Mouse (Mus musculus) leukemia stem cell, adult 10-12 weeks (primary cell): ENCODE measurements around the gene Cbfb. TPM values are rescaled to one million over a fixed set of nuclear protein-coding genes. Genes with fewer than 3 reads are reported as not detected.

Experiments
- polyA plus RNA-seq: library from polyadenylated mRNA; stranded (reverse); fragments of >175 nt; gene quantifications from 2 replicates; pipeline ENCODE4 v1.2.3, GENCODE M21; 2012; ENCODE audit warnings: low replicate concordance

Cbfb gene
- polyA plus RNA-seq, result 6.1 and 10.6 TPM in 2 replicates

DNA sequence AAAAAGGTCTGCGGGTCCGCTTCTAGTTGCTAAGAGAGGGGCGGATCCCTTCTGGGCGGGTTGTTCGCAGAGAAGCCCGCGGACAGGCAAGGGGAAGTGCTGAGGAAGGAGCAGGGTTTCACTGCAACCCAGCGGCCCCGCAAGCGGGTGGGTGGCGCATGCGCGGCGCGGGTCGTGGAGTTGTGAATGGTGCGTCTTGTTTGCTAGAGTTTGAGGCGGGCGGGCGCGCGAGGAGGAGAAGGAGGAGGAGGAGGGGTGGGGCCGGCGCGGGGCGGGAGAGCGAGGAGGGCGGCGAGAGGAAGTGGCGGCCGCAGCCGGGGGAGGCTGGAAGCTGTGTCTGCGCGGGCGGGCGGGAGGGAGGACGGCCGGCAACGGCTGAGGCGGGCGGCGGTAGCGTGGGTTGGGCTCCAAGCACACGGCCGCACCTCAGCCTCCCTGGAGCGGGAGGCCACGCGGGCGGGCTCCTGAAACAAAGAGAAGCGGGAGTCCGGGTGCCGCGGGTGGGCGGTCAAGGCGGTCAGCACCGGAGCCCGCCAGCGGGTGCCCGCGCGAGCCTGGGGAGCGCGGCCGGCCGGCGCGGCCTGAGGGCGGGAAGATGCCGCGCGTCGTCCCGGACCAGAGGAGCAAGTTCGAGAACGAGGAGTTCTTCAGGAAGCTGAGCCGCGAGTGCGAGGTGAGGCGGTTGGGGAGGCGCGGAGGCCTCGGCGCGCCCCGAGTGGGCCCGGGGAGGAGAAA lies at the start of gene Cbfb:
Gene Cbfb (plus strand): TSS at position 294 of the 735 bp plus-strand sequence.

DNA sequence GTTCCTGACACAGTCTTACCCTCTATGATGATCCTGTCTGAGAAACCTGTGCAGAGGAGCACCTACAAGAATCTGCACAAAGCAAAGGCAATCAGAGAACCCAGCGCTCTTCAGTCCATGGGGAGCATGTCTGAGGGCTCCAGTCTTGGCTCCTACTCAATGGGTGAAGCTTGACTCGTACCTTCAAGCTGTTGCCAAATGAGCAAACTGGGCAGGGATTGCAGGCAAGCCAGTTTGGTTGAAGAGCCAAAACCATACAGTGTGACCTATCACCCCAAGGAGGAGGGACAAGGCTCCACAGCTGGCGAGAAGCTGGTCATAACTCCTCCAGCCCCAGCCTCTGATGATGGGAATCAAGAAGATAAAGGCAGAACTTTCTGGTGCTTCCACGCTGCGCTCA lies 39.0 kb upstream of the Cbfb start, which contains the start of gene Ces4a:
Gene Ces4a (plus strand): TSS at position 292 of the 400 bp plus-strand sequence.

GRCm38 (mm10) chr8:105224413-105225271 lies 54.2 kb downstream of the Cbfb start, which contains the start of gene D230025D16Rik:
TSS of gene D230025D16Rik (plus strand) at chr8:105225145.

GRCm38 (mm10) chr8:105254966-105255350 lies 84.5 kb downstream of the Cbfb start, which contains the start of gene B3gnt9:
TSS of gene B3gnt9 (minus strand) at chr8:105255153.

DNA sequence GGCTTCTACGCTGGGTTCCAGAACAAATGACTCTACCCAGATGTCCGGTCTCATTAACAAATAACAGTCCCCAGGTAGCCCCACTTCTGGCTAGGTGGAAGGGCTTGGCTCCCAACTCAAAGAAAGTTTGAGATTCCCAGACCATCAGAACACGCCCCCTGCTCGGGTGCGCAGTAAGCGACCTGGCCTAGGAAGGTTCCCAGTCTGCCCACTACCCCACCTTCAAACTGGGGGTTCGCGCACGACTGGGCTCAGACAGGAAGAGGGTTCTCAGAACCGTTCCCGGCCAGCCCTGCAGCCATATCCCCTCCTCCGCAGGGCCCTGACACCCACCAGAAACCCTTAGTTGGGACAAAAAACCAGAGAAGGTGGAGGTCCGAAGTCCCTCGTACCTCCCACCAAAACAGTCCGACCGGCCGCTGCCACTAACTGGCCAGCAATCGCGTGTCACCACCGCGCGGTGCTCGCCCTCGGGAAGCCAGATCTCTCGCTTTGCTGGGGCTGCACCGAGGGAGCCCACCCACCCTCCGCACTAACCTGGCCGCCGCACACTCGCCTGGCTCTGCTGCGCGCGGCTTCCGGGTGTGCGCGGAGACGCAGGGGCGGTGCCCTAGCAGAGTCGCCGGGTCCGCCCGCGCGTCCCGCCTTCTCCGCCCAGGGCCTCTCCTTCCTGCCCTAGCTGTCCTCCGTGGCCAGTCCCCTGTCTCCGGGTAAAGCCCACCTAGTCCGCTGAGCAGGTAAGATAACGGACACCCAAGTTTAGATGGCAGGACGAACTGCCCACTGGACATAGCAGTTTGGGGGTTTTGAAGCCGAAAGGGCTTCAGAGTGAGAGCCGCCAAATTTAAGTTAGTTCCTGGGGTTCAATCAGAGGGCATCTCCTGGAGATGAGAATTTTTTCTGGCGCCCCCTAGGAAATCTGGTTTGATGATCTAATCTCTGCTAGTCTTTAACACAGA lies 93.8 kb downstream of the Cbfb start, which contains the start of the genes Tradd and Fbxl8:
Gene Tradd (minus strand): TSS at position 586 of the 959 bp plus-strand sequence.
Gene Fbxl8 (plus strand): TSS at position 625 of the 959 bp plus-strand sequence.

Other genes starting within 250 kb of the Cbfb start
- gene Ces2e, start 244.4 kb upstream of the Cbfb start, polyA plus RNA-seq, result not detected in 2 replicates
- 0.06 TPM in 1 of 2 replicates, not detected in the other for gene Ces2f, start 223.3 kb upstream of the Cbfb start, polyA plus RNA-seq
- gene Ces2g, start 209.0 kb upstream of the Cbfb start, polyA plus RNA-seq, result 8.6 and 44.6 TPM in 2 replicates
- gene Ces2h, start 169.8 kb upstream of the Cbfb start, polyA plus RNA-seq, result not detected in 2 replicates
- not detected in 2 replicates for gene Ces3a, start 122.1 kb upstream of the Cbfb start, polyA plus RNA-seq
- gene Ces3b, start 86.9 kb upstream of the Cbfb start, polyA plus RNA-seq, result not detected in 2 replicates
- not detected in 2 replicates for gene Ces4a, start 38.9 kb upstream of the Cbfb start, polyA plus RNA-seq
- 4.3 and 5.7 TPM in 2 replicates for gene D230025D16Rik, start 54.5 kb downstream of the Cbfb start, polyA plus RNA-seq
- gene B3gnt9, start 84.5 kb downstream of the Cbfb start, polyA plus RNA-seq, result 9.6 and 20.1 TPM in 2 replicates
- gene Tradd, start 93.9 kb downstream of the Cbfb start, polyA plus RNA-seq, result 23.2 and 23.7 TPM in 2 replicates
- gene Fbxl8, start 94.0 kb downstream of the Cbfb start, polyA plus RNA-seq, result 9.4 and 9.9 TPM in 2 replicates
- 0.42 and 0.66 TPM in 2 replicates for gene Hsf4, start 99.1 kb downstream of the Cbfb start, polyA plus RNA-seq
- 0.16 and 0.17 TPM in 2 replicates for gene Nol3, start 105.5 kb downstream of the Cbfb start, polyA plus RNA-seq
- gene 4931428F04Rik, start 119.2 kb downstream of the Cbfb start, polyA plus RNA-seq, result 0.70 and 1.6 TPM in 2 replicates
- gene Exoc3l, start 125.4 kb downstream of the Cbfb start, polyA plus RNA-seq, result 8.9 and 13.3 TPM in 2 replicates
- gene E2f4, start 127.0 kb downstream of the Cbfb start, polyA plus RNA-seq, result 112 and 208 TPM in 2 replicates
- 1.1 and 2.1 TPM in 2 replicates for gene Elmo3, start 134.9 kb downstream of the Cbfb start, polyA plus RNA-seq
- 1.7 and 5.1 TPM in 2 replicates for gene Lrrc29, start 155.6 kb downstream of the Cbfb start, polyA plus RNA-seq
- gene Tmem208, start 155.7 kb downstream of the Cbfb start, polyA plus RNA-seq, result 33.2 and 55.2 TPM in 2 replicates
- gene Fhod1, start 177.3 kb downstream of the Cbfb start, polyA plus RNA-seq, result 12.1 and 15.3 TPM in 2 replicates
- gene Slc9a5, start 178.2 kb downstream of the Cbfb start, polyA plus RNA-seq, result 1.3 and 1.5 TPM in 2 replicates
- not detected in 2 replicates for gene Plekhg4, start 202.6 kb downstream of the Cbfb start, polyA plus RNA-seq
- gene Kctd19, start 242.8 kb downstream of the Cbfb start, polyA plus RNA-seq, result not detected in 2 replicates
- gene Lrrc36, start 242.9 kb downstream of the Cbfb start, polyA plus RNA-seq, result 0.57 and 0.61 TPM in 2 replicates